Mouse (Mus musculus) intestine, embryonic 15.5 days (tissue): ENCODE measurements around the gene Dnajc16. TPM values are rescaled to one million over a fixed set of nuclear protein-coding genes. Genes with fewer than 3 reads are reported as not detected.
"Not testable (repeated sequence)": the region's sequence is repeated elsewhere in the genome, so short reads cannot be mapped to it uniquely, and the experiment has no call there.

Experiments
- ATAC-seq: fragments of 200-750 bp; cut with Nextera tagmentation; 2 replicates; pipeline ENCODE4 v1.8.0; 2017; ENCODE audit warnings: moderate TSS enrichment, moderate library complexity
- H3K27ac ChIP-seq: fragments of 300-500 bp; sonication (generic); 2 replicates; pipeline ENCODE4 v1.5.1; 2015; ENCODE audit warnings: mild to moderate bottlenecking, inconsistent platforms
- H3K27me3 ChIP-seq: fragments of 300-500 bp; sonication (generic); replicated peaks from 2 replicates; pipeline ENCODE4 v1.6.1; 2015; ENCODE audit warnings: inconsistent platforms
- H3K36me3 ChIP-seq: fragments of 300-500 bp; sonication (generic); 2 replicates; pipeline ENCODE4 v1.6.1; 2015; ENCODE audit warnings: inconsistent platforms
- H3K4me1 ChIP-seq: fragments of 300-500 bp; sonication (generic); replicated peaks from 2 replicates; pipeline ENCODE4 v1.6.1; 2015; ENCODE audit warnings: inconsistent platforms
- H3K4me2 ChIP-seq: fragments of 300-500 bp; sonication (generic); replicated peaks from 2 replicates; pipeline ENCODE4 v1.6.1; 2015; ENCODE audit warnings: mild to moderate bottlenecking, inconsistent platforms
- H3K4me3 ChIP-seq: fragments of 300-500 bp; sonication (generic); replicated peaks from 2 replicates; pipeline ENCODE4 v1.5.1; 2015; ENCODE audit warnings: inconsistent platforms
- H3K9ac ChIP-seq: fragments of 300-500 bp; sonication (generic); 2 replicates; pipeline ENCODE4 v1.6.1; 2015; ENCODE audit warnings: inconsistent platforms
- H3K9me3 ChIP-seq: fragments of 300-500 bp; sonication (generic); 2 replicates; pipeline ENCODE4 v1.6.1; 2016; ENCODE audit warnings: inconsistent platforms
- WGBS: fragments of 180-500 bp; shearing (Covaris S2); methylation state at CpG from one replicate; pipeline ENCODE4 v1.1.7; 2015; 5-methylcytosine and 5-hydroxymethylcytosine counted together
- polyA plus RNA-seq: library from polyadenylated mRNA; unstranded; fragments of >200 nt; fragmentation: Nextera tagmentation; extraction: Ambion mirVana; gene quantifications from 2 replicates; pipeline ENCODE4 v1.2.1, GENCODE M21; 2015

The Dnajc16 gene
- polyA plus RNA-seq, 1 experiment from 2014 or later, result 4.4 TPM

GRCm38 (mm10) chr4:141773019-141773418 is 17.7 kb downstream of the Dnajc16 start:
- peaks cover 28% of the 10 kb centered on the region for H3K36me3 ChIP-seq
- not testable (repeated sequence) for H3K4me2 ChIP-seq, H3K27me3 ChIP-seq, H3K9ac ChIP-seq, ATAC-seq, H3K4me1 ChIP-seq, H3K4me3 ChIP-seq, H3K27ac ChIP-seq, H3K9me3 ChIP-seq
- 81% methylated on average over 4 of the region's 4 CpGs for WGBS

DNA sequence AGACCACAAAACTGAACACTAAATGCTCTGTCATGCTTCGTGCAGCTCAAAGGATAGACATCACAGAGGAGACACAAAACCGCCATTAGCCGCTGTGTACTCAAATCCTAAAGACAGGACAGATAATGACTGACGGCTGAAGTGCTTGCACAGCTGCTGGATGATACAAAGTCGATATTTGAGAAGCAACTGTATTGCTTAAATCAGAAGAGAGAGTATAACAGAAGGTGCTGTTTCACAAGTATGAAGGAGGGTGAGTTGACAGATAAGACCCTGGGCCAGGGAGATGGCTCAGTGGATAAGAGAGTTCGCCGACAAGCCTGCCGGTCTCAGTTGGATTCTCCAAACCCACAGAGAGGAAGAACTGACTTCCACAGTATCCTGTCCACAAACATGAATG is 18.9 kb downstream of the Dnajc16 start:
- 91% methylated on average over 8 of the region's 8 CpGs for WGBS
- no peaks in the 10 kb centered on the region for H3K27me3 ChIP-seq
- peaks cover 14% of the 10 kb centered on the region for H3K4me1 ChIP-seq
- no peak overlapping the region for H3K9ac ChIP-seq
- no peak overlapping the region for H3K27ac ChIP-seq
- H3K4me2 ChIP-seq, result no peak overlapping the region
- no peak for ATAC-seq
- H3K9me3 ChIP-seq, result no peaks in the 10 kb centered on the region
- peaks cover 27% of the 10 kb centered on the region for H3K36me3 ChIP-seq
- H3K4me3 ChIP-seq, result no peak overlapping the region

DNA sequence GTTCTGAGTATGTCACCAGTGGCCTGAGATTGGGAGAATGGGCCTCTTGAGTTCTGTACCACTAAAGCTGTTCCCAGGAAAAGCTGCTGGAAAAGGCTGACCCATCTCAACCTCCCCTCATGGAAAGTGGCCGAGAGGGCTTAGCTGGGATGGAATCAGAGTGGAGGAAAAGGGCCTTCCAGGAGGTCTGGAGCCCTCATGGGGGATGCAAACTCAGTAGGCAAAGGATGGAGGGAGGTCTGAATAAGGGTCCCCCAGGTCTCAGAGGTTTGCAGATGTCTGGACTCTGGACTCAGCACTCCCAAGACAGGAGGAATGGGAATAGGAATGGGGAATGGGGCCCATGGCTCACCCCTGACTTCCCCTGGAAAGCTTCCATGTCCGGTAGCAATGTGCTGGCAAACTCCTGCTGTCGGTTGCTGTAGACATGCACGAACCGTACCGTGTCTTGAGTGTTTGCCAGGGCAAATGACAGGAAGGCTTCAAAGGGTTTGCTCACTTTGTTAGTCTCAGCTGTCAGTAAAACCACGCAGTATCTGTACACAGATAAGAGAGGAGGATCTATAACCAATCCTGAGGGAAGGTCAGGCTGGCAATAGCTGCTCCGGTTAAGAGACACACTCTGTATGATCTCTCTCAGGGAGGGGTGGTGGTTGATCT is 21.1 kb downstream of the Dnajc16 start:
- Histone ChIP-seq H3K4me3 (no peak overlapping the region), H3K9ac (no peak overlapping the region), H3K27ac (no peak overlapping the region), H3K4me1 (peaks cover 25% of the 10 kb centered on the region), H3K36me3 (peaks cover 14% of the 10 kb centered on the region), H3K4me2 (no peak overlapping the region), H3K9me3 (no peaks in the 10 kb centered on the region), H3K27me3 (no peaks in the 10 kb centered on the region)
- no peak for ATAC-seq
- 75% methylated on average over 8 of the region's 8 CpGs for WGBS

- H3K27ac ChIP-seq, result peak overlapping the region; percentile 88
- H3K36me3 ChIP-seq, result peaks cover 18% of the 10 kb centered on the region
- H3K9me3 ChIP-seq, result no peaks in the 10 kb centered on the region
- peak; percentile 63 for ATAC-seq
- 62% methylated on average over 19 of the region's 19 CpGs for WGBS
- peak overlapping the region; percentile 26 for H3K4me2 ChIP-seq
- no peak overlapping the region for H3K4me3 ChIP-seq
- no peaks in the 10 kb centered on the region for H3K27me3 ChIP-seq
- H3K9ac ChIP-seq, result 0 out of 2 replicates have a peak overlapping the region, but pooled peaks have one; percentile 8
- peaks cover 25% of the 10 kb centered on the region for H3K4me1 ChIP-seq
These were observed 23.2 kb downstream of the Dnajc16 start for GRCm38 (mm10) chr4:141767353-141768036.

DNA sequence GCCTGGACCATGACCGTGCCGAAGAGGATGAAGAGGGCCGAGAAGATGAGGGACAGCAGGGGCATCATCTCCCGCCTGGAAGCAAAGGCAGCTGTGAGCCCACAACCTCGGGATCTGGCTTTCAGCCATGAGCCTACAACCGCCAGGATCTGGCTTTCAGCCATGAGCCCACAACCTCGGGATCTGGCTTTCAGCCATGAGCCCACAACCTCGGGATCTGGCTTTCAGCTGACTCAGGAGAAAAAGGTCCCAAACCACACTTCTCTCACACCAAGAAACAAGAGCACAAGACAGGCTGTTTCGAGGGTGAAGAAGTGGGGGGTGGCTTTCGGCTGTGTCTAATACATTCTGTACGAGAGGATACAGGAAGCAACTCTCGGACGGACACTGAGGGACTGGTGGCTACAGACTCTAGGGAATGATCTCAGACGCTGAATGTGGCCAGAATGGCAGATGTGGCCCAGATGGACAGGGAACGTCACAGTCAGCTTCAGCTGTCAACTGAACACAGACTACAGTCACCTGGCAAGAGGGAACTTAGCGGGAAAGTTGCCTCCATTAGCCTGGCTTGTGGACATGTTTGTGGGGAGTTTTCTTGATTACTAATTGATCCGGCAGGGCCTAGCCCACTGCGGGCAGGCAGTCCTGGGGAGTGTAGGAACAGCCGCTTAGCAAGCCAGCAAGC is 23.9 kb downstream of the Dnajc16 start:
- Histone ChIP-seq H3K9me3 (no peaks in the 10 kb centered on the region), H3K27ac (peak overlapping the region; percentile 88), H3K9ac (0 out of 2 replicates have a peak overlapping the region, but pooled peaks have one; percentile 8), H3K4me1 (peaks cover 25% of the 10 kb centered on the region), H3K27me3 (no peaks in the 10 kb centered on the region), H3K36me3 (peaks cover 21% of the 10 kb centered on the region), H3K4me3 (no peak overlapping the region), H3K4me2 (peak overlapping the region; percentile 26)
- peak; percentile 73 for ATAC-seq
- WGBS, result 38% methylated on average over 19 of the region's 19 CpGs

DNA sequence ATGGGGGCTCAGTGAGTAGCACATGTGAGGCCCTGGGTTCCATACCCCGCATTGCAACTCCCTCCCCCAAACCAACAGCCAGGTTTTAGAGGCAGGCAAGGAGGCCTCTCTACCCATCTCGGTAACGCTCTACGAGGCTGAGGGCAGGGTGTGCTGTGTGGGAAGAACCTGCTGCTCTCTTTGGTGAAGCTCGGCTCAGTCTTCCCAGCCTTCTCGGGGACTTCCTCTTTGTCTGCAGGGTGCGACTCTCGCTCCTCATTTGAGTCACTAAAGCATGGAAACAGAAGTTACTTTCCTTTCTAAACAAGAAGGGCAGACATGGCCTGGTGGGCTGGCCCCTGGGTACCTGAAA is 24.4 kb downstream of the Dnajc16 start:
- H3K4me3 ChIP-seq, result no peak overlapping the region
- H3K27me3 ChIP-seq, result no peaks in the 10 kb centered on the region
- H3K4me2 ChIP-seq, result peak overlapping the region; percentile 26
- no peak overlapping the region for H3K9ac ChIP-seq
- 62% methylated on average over 8 of the region's 8 CpGs for WGBS
- peak overlapping the region; percentile 88 for H3K27ac ChIP-seq
- no peaks in the 10 kb centered on the region for H3K9me3 ChIP-seq
- no peak for ATAC-seq
- peaks cover 21% of the 10 kb centered on the region for H3K36me3 ChIP-seq
- peaks cover 25% of the 10 kb centered on the region for H3K4me1 ChIP-seq

DNA sequence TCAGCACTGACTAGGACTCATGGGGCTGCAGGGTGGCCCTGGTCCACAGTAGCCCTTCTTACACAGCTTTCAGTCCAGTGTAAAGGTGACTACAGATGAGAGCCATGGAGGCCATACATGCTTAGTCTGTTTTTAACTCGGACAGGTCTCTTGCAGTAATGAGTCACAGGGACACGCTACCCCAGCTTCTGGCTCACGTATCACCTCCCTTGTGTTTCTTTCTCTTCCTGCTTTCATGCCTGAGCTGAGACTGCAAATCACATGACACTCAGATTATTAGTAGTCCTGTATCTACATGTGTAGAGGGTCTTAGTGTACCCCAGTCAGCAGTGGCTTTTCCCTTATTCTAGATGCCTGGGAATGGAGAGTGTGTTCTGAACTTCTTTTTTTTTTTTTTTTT is 25.7 kb downstream of the Dnajc16 start:
- Histone ChIP-seq H3K9ac (no peak overlapping the region), H3K9me3 (no peaks in the 10 kb centered on the region), H3K4me2 (no peak overlapping the region), H3K4me1 (peaks cover 25% of the 10 kb centered on the region), H3K36me3 (peaks cover 14% of the 10 kb centered on the region), H3K4me3 (no peak overlapping the region), H3K27me3 (no peaks in the 10 kb centered on the region), H3K27ac (no peak overlapping the region)
- WGBS, result 92% methylated on average over 3 of the region's 3 CpGs
- no peak for ATAC-seq

GRCm38 (mm10) chr4:141763476-141763875 is 27.3 kb downstream of the Dnajc16 start:
- H3K4me3 ChIP-seq, result no peak overlapping the region
- H3K27me3 ChIP-seq, result no peaks in the 10 kb centered on the region
- H3K4me1 ChIP-seq, result peaks cover 24% of the 10 kb centered on the region
- ATAC-seq, result no peak
- no peaks in the 10 kb centered on the region for H3K9me3 ChIP-seq
- H3K4me2 ChIP-seq, result no peak overlapping the region
- H3K36me3 ChIP-seq, result peaks cover 10% of the 10 kb centered on the region
- 90% methylated on average over 12 of the region's 12 CpGs for WGBS
- no peak overlapping the region for H3K27ac ChIP-seq
- H3K9ac ChIP-seq, result no peak overlapping the region

GRCm38 (mm10) chr4:141762102-141762598 is 28.6 kb downstream of the Dnajc16 start:
- peaks cover 14% of the 10 kb centered on the region for H3K4me1 ChIP-seq
- no peak overlapping the region for H3K9ac ChIP-seq
- no peak overlapping the region for H3K4me2 ChIP-seq
- no peak overlapping the region for H3K4me3 ChIP-seq
- no peaks in the 10 kb centered on the region for H3K9me3 ChIP-seq
- 90% methylated on average over 13 of the region's 13 CpGs for WGBS
- H3K27ac ChIP-seq, result no peak overlapping the region
- peaks cover 10% of the 10 kb centered on the region for H3K36me3 ChIP-seq
- no peaks in the 10 kb centered on the region for H3K27me3 ChIP-seq
- no peak for ATAC-seq

DNA sequence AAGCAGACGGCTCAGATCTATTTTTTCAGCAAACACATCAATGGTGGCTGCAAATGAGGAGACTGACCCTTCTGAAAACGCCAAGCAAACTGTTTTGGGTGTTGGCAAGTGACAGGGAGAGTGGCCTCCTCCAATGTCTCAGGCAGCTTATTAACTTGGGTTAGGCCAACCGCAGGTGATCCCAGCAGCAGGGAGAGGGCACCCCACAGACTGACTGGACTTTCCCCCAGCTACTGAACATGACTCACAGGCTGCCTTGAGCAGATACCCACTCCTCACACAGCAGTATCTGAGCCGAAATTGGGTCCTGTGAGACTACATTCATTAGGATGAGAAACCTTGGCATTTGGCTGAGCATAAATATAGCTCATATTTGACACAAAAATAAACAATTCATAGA is 29.8 kb downstream of the Dnajc16 start:
- no peak overlapping the region for H3K4me2 ChIP-seq
- no peaks in the 10 kb centered on the region for H3K9me3 ChIP-seq
- peaks cover 10% of the 10 kb centered on the region; the same call in 1 of the 2 replicates for H3K36me3 ChIP-seq
- H3K4me3 ChIP-seq, result no peak overlapping the region
- peaks cover 2% of the 10 kb centered on the region; the same call in 1 of the 2 replicates for H3K4me1 ChIP-seq
- WGBS, result 72% methylated on average over 4 of the region's 4 CpGs
- H3K27me3 ChIP-seq, result no peaks in the 10 kb centered on the region
- peak; percentile 61; the same call in 1 of the 2 replicates for ATAC-seq
- no peak overlapping the region for H3K9ac ChIP-seq
- no peak overlapping the region for H3K27ac ChIP-seq

- Histone ChIP-seq H3K9me3 (no peaks in the 10 kb centered on the region), H3K4me1 (no peaks in the 10 kb centered on the region), H3K27me3 (no peaks in the 10 kb centered on the region), H3K27ac (no peak overlapping the region), H3K4me3 (no peak overlapping the region), H3K4me2 (no peak overlapping the region), H3K36me3 (peaks cover 10% of the 10 kb centered on the region; the same call in 1 of the 2 replicates), H3K9ac (no peak overlapping the region)
- 65% methylated on average over 6 of the region's 6 CpGs for WGBS
- ATAC-seq, result no peak
These were observed 31.7 kb downstream of the Dnajc16 start for GRCm38 (mm10) chr4:141758874-141759542.

GRCm38 (mm10) chr4:141757124-141757523 is 33.6 kb downstream of the Dnajc16 start:
- H3K4me1 ChIP-seq, result peaks cover under 1% of the 10 kb centered on the region; the same call in 1 of the 2 replicates
- ATAC-seq, result no peak
- H3K9ac ChIP-seq, result no peak overlapping the region
- H3K4me2 ChIP-seq, result no peak overlapping the region
- H3K27me3 ChIP-seq, result no peaks in the 10 kb centered on the region
- H3K9me3 ChIP-seq, result no peaks in the 10 kb centered on the region
- no peak overlapping the region for H3K27ac ChIP-seq
- no peaks in the 10 kb centered on the region for H3K36me3 ChIP-seq
- 89% methylated on average over 3 of the region's 3 CpGs for WGBS
- no peak overlapping the region for H3K4me3 ChIP-seq
